Mouse (Mus musculus) kidney, postnatal 14 days (tissue): ENCODE measurements at regions not wholly inside any gene's neighbourhood (a gene's known extent, or its start where the extent isn't known, plus 50 kb on each side); places are given as distances from the start of the nearest gene placed in this dataset.

ENCODE experiments used
- DNase-seq: peaks from one replicate; pipeline ENCODE4 v3.0.0; 2022; ENCODE audit warnings: mixed read lengths

GRCm38 (mm10) chr7:72947531-72947930, 427.8 kb upstream of the Rgma start:
- DNase-seq = no peak

GRCm38 (mm10) chr7:72948026-72948425, 427.3 kb upstream of the Rgma start:
- DNase-seq = no peak

GRCm38 (mm10) chr7:72948666-72949065, 426.6 kb upstream of the Rgma start:
- DNase-seq = no peak

- DNase-seq = peak; percentile 8
Observed at GRCm38 (mm10) chr7:72949886-72950285, 425.4 kb upstream of the Rgma start.

GRCm38 (mm10) chr7:72957674-72958073, 417.6 kb upstream of the Rgma start:
- DNase-seq = no peak

GRCm38 (mm10) chr7:72961321-72961720, 414.0 kb upstream of the Rgma start:
- no peak for DNase-seq

- no peak for DNase-seq
Observed at GRCm38 (mm10) chr7:72962815-72963214, 412.5 kb upstream of the Rgma start.

GRCm38 (mm10) chr7:72963908-72964307, 411.4 kb upstream of the Rgma start:
- no peak for DNase-seq

- no peak for DNase-seq
Observed at GRCm38 (mm10) chr7:72968193-72968592, 407.1 kb upstream of the Rgma start.

GRCm38 (mm10) chr7:72971506-72972267, 403.6 kb upstream of the Rgma start:
- DNase-seq = no peak

- DNase-seq = no peak
Observed at GRCm38 (mm10) chr7:72972397-72972796, 402.9 kb upstream of the Rgma start.

GRCm38 (mm10) chr7:72973771-72974170, 401.5 kb upstream of the Rgma start:
- no peak for DNase-seq

- DNase-seq = no peak
Observed at GRCm38 (mm10) chr7:72974384-72974783, 400.9 kb upstream of the Rgma start.

- DNase-seq = peak; percentile 54
Observed at GRCm38 (mm10) chr7:72990559-72991429, 384.5 kb upstream of the Rgma start.

GRCm38 (mm10) chr7:72998374-72998773, 376.9 kb upstream of the Rgma start:
- peak; percentile 45 for DNase-seq

- DNase-seq = no peak
Observed at GRCm38 (mm10) chr7:73019151-73019550, 356.2 kb upstream of the Rgma start.

- no peak for DNase-seq
Observed at GRCm38 (mm10) chr7:73019764-73020354, 355.4 kb upstream of the Rgma start.

- DNase-seq = no peak
Observed at GRCm38 (mm10) chr7:73021786-73022185, 353.5 kb upstream of the Rgma start.

- no peak for DNase-seq
Observed at GRCm38 (mm10) chr7:73025640-73026039, 349.7 kb upstream of the Rgma start.

GRCm38 (mm10) chr7:73028952-73029351, 346.4 kb upstream of the Rgma start:
- no peak for DNase-seq

GRCm38 (mm10) chr7:73031407-73031806, 343.9 kb upstream of the Rgma start:
- DNase-seq = no peak

- no peak for DNase-seq
Observed at GRCm38 (mm10) chr7:73032316-73032980, 342.9 kb upstream of the Rgma start.
